Mouse (Mus musculus): ENCODE results near the gene Bcar1. TPM values are rescaled to one million over a fixed set of nuclear protein-coding genes. Genes with fewer than 3 reads are reported as not detected.

The Bcar1 gene
- polyA plus RNA-seq, 1 experiment from 2014 or later = 47.6 TPM

DNA sequence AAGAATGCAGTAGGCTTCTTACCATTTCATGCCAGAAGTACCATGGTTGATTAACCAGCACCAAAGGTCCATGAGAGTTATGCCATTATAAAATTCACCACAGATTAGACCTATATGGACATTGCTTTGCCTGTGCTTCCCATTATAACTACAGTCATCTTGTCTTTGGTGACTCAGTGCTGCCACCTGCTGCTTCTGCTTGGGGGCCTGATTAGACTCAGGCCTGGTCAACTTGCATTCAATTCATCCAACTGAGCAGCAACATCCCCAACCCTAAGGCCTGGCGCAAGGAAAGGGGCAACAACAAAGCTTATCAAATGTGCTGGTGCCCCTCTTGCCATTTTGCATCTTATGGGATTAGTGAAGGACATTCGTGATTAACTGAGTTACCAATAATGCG, 81.1 kb downstream of the Bcar1 start:
- Histone ChIP-seq H3K9ac (replicated peaks; ENCODE audit: low read depth, low read length) (no peak overlapping the region), H3K27me3 (ENCODE audit: control insufficient read depth, insufficient read depth, low read length) (no peaks in the 10 kb centered on the region), H3K4me2 (ENCODE audit: low read depth, low read length) (no peak overlapping the region), H3K4me3 (ENCODE audit: low read depth, low read length) (no peak overlapping the region), H3K27ac (ENCODE audit: low read depth, low read length) (no peak overlapping the region), H3K36me3 (ENCODE audit: control insufficient read depth, insufficient read depth, low read length) (peaks cover 6% of the 10 kb centered on the region; the same call in 1 of the 2 replicates), H3K9me3 (ENCODE audit: control insufficient read depth, low read length) (no peaks in the 10 kb centered on the region), H3K4me1 (ENCODE audit: control insufficient read depth, insufficient read depth, low read length) (no peaks in the 10 kb centered on the region)
- 95% methylated on average over 3 of the region's 3 CpGs for WGBS
- no peak for ATAC-seq (ENCODE audit: low read depth)

Small RNA genes lying within 50 kb of the gene (microRNA-seq; reads per million reads assigned to microRNA genes)
- not detected for gene Mir7076

Other genes starting within 250 kb of the Bcar1 start
- 7.4 and 8.5 TPM in 2 replicates for gene Wdr59, start 221.7 kb downstream of the Bcar1 start, polyA plus RNA-seq (2014; fragmentation: Nextera tagmentation; extraction: Ambion mirVana)
- gene Znrf1, start 207.7 kb downstream of the Bcar1 start, polyA plus RNA-seq (2014; fragmentation: Nextera tagmentation; extraction: Ambion mirVana) = 96.5 and 101 TPM in 2 replicates
- gene Ldhd, start 113.4 kb downstream of the Bcar1 start, polyA plus RNA-seq (2014; fragmentation: Nextera tagmentation; extraction: Ambion mirVana) = 0.66 and 0.96 TPM in 2 replicates
- gene Zfp1, start 100.4 kb downstream of the Bcar1 start, polyA plus RNA-seq (2014; fragmentation: Nextera tagmentation; extraction: Ambion mirVana) = 31.2 and 31.8 TPM in 2 replicates
- not detected in 2 replicates for gene Ctrb1, start 52.8 kb downstream of the Bcar1 start, polyA plus RNA-seq (2014; fragmentation: Nextera tagmentation; extraction: Ambion mirVana)
- gene Cfdp1, start 110.5 kb upstream of the Bcar1 start, polyA plus RNA-seq (2014; fragmentation: Nextera tagmentation; extraction: Ambion mirVana) = 177 and 178 TPM in 2 replicates
- 3.8 and 4.6 TPM in 2 replicates for gene Tmem170, start 132.9 kb upstream of the Bcar1 start, polyA plus RNA-seq (2014; fragmentation: Nextera tagmentation; extraction: Ambion mirVana)
- 2.7 and 3.2 TPM in 2 replicates for gene Chst5, start 166.6 kb upstream of the Bcar1 start, polyA plus RNA-seq (2014; fragmentation: Nextera tagmentation; extraction: Ambion mirVana)
- 14.8 and 15.6 TPM in 2 replicates for gene Tmem231, start 190.1 kb upstream of the Bcar1 start, polyA plus RNA-seq (2014; fragmentation: Nextera tagmentation; extraction: Ambion mirVana)
- 486 and 487 TPM in 2 replicates for gene Gabarapl2, start 196.9 kb upstream of the Bcar1 start, polyA plus RNA-seq (2014; fragmentation: Nextera tagmentation; extraction: Ambion mirVana)
- gene Adat1, start 248.5 kb upstream of the Bcar1 start, polyA plus RNA-seq (2014; fragmentation: Nextera tagmentation; extraction: Ambion mirVana) = 7.2 and 8.5 TPM in 2 replicates